ENCODE assay signal across 8 mouse cellular contexts in genomic region chr14:120478641-120479341, GRCm38 (mm10). TPM values are rescaled to one million over a fixed set of nuclear protein-coding genes. Genes with fewer than 3 reads are reported as not detected.
DNase-seq lines count a peak whose midpoint lies in the region; ATAC-seq and TF ChIP-seq lines count a peak whose summit lies in the region.

No protein-coding gene starts in this region.

- WGBS in heart, adult 2 months, result under 1% methylated on average over 61 of the region's 62 CpGs
- WGBS in heart, embryonic 15.5 days, result under 1% methylated on average over 62 of the region's 62 CpGs
- WGBS in limb, embryonic 10.5 days, result under 1% methylated on average over 62 of the region's 62 CpGs

- peak overlapping the region; percentile 83 for H3K4me3 ChIP-seq in heart, adult 2 months
- H3K4me3 ChIP-seq in CH12.LX (replicated peaks in 1 of 3; ENCODE audit: low read depth in 2 of 3, low read length in 2 of 3, poor library complexity in 1 of 3) (peak overlapping the region; percentile 53 to 92 (median 78)), myocyte (peak overlapping the region; percentile 78)
- H3K4me3 ChIP-seq in heart, embryonic 15.5 days, result peak overlapping the region; percentile 86
- peak overlapping the region; percentile 80 for H3K4me3 ChIP-seq in limb, embryonic 10.5 days

- peak; percentile 16 for ATAC-seq in heart, embryonic 15.5 days (replicated peaks; ENCODE audit: insufficient number of reproducible peaks, insufficient read depth, low FRiP score, low read depth)

- H3K27me3 ChIP-seq in heart, adult 2 months (ENCODE audit: control insufficient read depth, insufficient read depth, low read length), result no peaks in the 10 kb centered on the region
- H3K27me3 ChIP-seq in CH12.LX (replicated peaks) (no peaks in the 10 kb centered on the region), myocyte (ENCODE audit: control insufficient read depth, insufficient read depth, insufficient read length) (no peaks in the 10 kb centered on the region)
- no peaks in the 10 kb centered on the region for H3K27me3 ChIP-seq in heart, embryonic 15.5 days
- no peaks in the 10 kb centered on the region for H3K27me3 ChIP-seq in limb, embryonic 10.5 days (ENCODE audit: low read depth, poor library complexity, severe bottlenecking)

- dilution Hi-C loops in CH12.LX (cut with MboI; ENCODE audit: extremely low pct_ligation_motif_present, extremely low pct_unique_long_range_greater_than_20kb, low sequenced_read_pairs), result no loop called here

- no peak for TF ChIP-seq RAD21 in CH12.LX (IDR thresholded peaks at IDR 0.05; ENCODE audit: low read depth, low read length)

- H3K9ac ChIP-seq in heart, adult 2 months (ENCODE audit: low read depth, low read length), result peak overlapping the region; percentile 90
- peak overlapping the region; percentile 45 for H3K9ac ChIP-seq in CH12.LX (ENCODE audit: insufficient read depth, low read depth)
- H3K9ac ChIP-seq in heart, embryonic 15.5 days, result peak overlapping the region; percentile 89

- TF ChIP-seq EP300 in heart, adult 2 months (IDR thresholded peaks at IDR 0.05; ENCODE audit: insufficient read depth, low read depth, low read length), result no peak
- TF ChIP-seq EP300 in CH12.LX (IDR thresholded peaks at IDR 0.05; ENCODE audit: low read length), result no peak

- no peak for DNase-seq in heart, adult 2 months
- no peak for DNase-seq in heart, adult 11 months
- DNase-seq in CH12.LX (ENCODE audit: extremely low read depth), result peak; percentile 6
- peak; percentile 55 for DNase-seq in embryo, embryonic 10 days (ENCODE audit: low spot score)
- peak; percentile 64 for DNase-seq in limb, embryonic 10.5 days (ENCODE audit: low spot score)
- DNase-seq in urinary bladder, postnatal 4 days (ENCODE audit: low spot score in 2 of 2), result peak; percentile 33 to 60

- peak overlapping the region; percentile 81 for H3ac ChIP-seq in myocyte (ENCODE audit: control insufficient read depth, insufficient read length)

- no peak for TF ChIP-seq POLR2A in heart, adult 2 months (IDR thresholded peaks at IDR 0.05; ENCODE audit: insufficient read depth, low read depth, low read length)
- TF ChIP-seq POLR2A in CH12.LX (IDR thresholded peaks at IDR 0.05; ENCODE audit: low read depth, low read length), result no peak
- TF ChIP-seq POLR2A in myocyte (IDR thresholded peaks at IDR 0.05; ENCODE audit: insufficient read length, low read depth), result no peak

- H3K36me3 ChIP-seq in heart, adult 2 months (ENCODE audit: control insufficient read depth, insufficient read depth, low read length), result no peaks in the 10 kb centered on the region
- H3K36me3 ChIP-seq in CH12.LX (replicated peaks in 1 of 2; ENCODE audit: control insufficient read depth in 1 of 2, insufficient read depth in 1 of 2, low read length in 1 of 2) (no peaks in the 10 kb centered on the region), myocyte (ENCODE audit: control insufficient read depth, insufficient read depth) (peaks cover 5% of the 10 kb centered on the region)
- peaks cover 8% of the 10 kb centered on the region for H3K36me3 ChIP-seq in heart, embryonic 15.5 days
- H3K36me3 ChIP-seq in limb, embryonic 10.5 days, result peaks cover 9% of the 10 kb centered on the region; the same call in 1 of the 2 replicates

- H3K4me2 ChIP-seq in CH12.LX (ENCODE audit: insufficient read depth, low read depth, poor library complexity, severe bottlenecking), result peak overlapping the region; percentile 76
- H3K4me2 ChIP-seq in heart, embryonic 15.5 days, result peak overlapping the region; percentile 89
- H3K4me2 ChIP-seq in myocyte (ENCODE audit: low read depth), result peak overlapping the region; percentile 90

- intact Hi-C loops in heart, adult 2 months (cut with DNase I), result loop anchor here (5.0 to 10.0 kb wide), 3 partner anchors 54 to 206 kb away; no protein-coding TSS in a partner anchor

- in situ Hi-C loops in CH12.LX (cut with MboI; ENCODE audit: low pct_ligation_motif_present, low pct_unique_long_range_greater_than_20kb, low sequenced_read_pairs), result no loop called here

- H3K4me1 ChIP-seq in heart, adult 2 months (ENCODE audit: control insufficient read depth, insufficient read depth, low read length), result peaks cover 3% of the 10 kb centered on the region
- peaks cover 0 to 13% of the 10 kb centered on the region in 2 experiments; a peak in 3 of 4 replicates for H3K4me1 ChIP-seq in CH12.LX (ENCODE audit: control insufficient read depth in 1 of 2, insufficient read depth in 2 of 2)
- H3K4me1 ChIP-seq in heart, embryonic 15.5 days (replicated peaks), result peaks cover 5% of the 10 kb centered on the region; the same call in 1 of the 2 replicates
- H3K4me1 ChIP-seq in limb, embryonic 10.5 days, result peaks cover 14% of the 10 kb centered on the region; the same call in 1 of the 2 replicates

- TF ChIP-seq CTCF in heart, adult 2 months (IDR thresholded peaks at IDR 0.05), result no peak
- no peak for TF ChIP-seq CTCF in CH12.LX (conservative IDR thresholded peaks at IDR 0.05 in 1 of 2, IDR thresholded peaks at IDR 0.05 in 1 of 2; ENCODE audit: low read depth in 2 of 2, low read length in 2 of 2)

- H3K79me2 ChIP-seq in heart, adult 2 months (replicated peaks; ENCODE audit: control insufficient read depth, insufficient read depth, low read length), result 0 out of 2 replicates have a peak, but pooled peaks cover 2% of the 10 kb centered on the region
- H3K79me2 ChIP-seq in CH12.LX (replicated peaks; ENCODE audit: control insufficient read depth, extremely low read depth, insufficient read depth, poor library complexity, severe bottlenecking), result no peaks in the 10 kb centered on the region
- H3K79me2 ChIP-seq in myocyte (ENCODE audit: control insufficient read depth, insufficient read depth), result peaks cover 37% of the 10 kb centered on the region

- peak overlapping the region; percentile 81 for H3K27ac ChIP-seq in heart, adult 2 months
- no peak overlapping the region for H3K27ac ChIP-seq in CH12.LX (ENCODE audit: insufficient read depth, low read depth)
- H3K27ac ChIP-seq in heart, embryonic 15.5 days, result peak overlapping the region; percentile 99
- H3K27ac ChIP-seq in limb, embryonic 10.5 days, result peak overlapping the region; percentile 95

- no peaks in the 10 kb centered on the region for H3K9me3 ChIP-seq in CH12.LX (replicated peaks; ENCODE audit: low read length)
- H3K9me3 ChIP-seq in heart, embryonic 15.5 days (replicated peaks), result no peaks in the 10 kb centered on the region
- no peaks in the 10 kb centered on the region for H3K9me3 ChIP-seq in limb, embryonic 10.5 days (replicated peaks)

TF ChIP-seq in CH12.LX, 34 proteins besides CTCF, POLR2A, EP300 and RAD21:
- TF ChIP-seq ZMIZ1 (IDR thresholded peaks at IDR 0.05; ENCODE audit: low read depth, low read length) (no peak), NRF1 (IDR thresholded peaks at IDR 0.05; ENCODE audit: low read depth, low read length) (0 out of 2 replicates have a peak, but pooled peaks have one; percentile 28)

TF ChIP-seq in myocyte, 11 proteins besides CTCF, POLR2A, EP300 and RAD21:
- no peak for TF ChIP-seq SRF (IDR thresholded peaks at IDR 0.05; ENCODE audit: control insufficient read depth, insufficient read length, low read depth)
- TF ChIP-seq MAX (IDR thresholded peaks at IDR 0.05; ENCODE audit: low read depth), result no peak
- TF ChIP-seq USF1 (IDR thresholded peaks at IDR 0.05; ENCODE audit: low read depth), result no peak
- no peak for TF ChIP-seq TCF12 (IDR thresholded peaks at IDR 0.05; ENCODE audit: insufficient read depth, poor library complexity, severe bottlenecking)
- TF ChIP-seq REST (IDR thresholded peaks at IDR 0.05; ENCODE audit: insufficient read depth, insufficient read length), result no peak
- TF ChIP-seq MYOD1 (IDR thresholded peaks at IDR 0.05; ENCODE audit: control insufficient read depth in 1 of 3, insufficient read length in 2 of 3, low read depth in 2 of 3), result no peak
- no peak for TF ChIP-seq E2F4 (IDR thresholded peaks at IDR 0.05; ENCODE audit: insufficient read depth)
- no peak for TF ChIP-seq POLR2AphosphoS2 (IDR thresholded peaks at IDR 0.05; ENCODE audit: insufficient read length, low read depth)
- TF ChIP-seq CEBPB (IDR thresholded peaks at IDR 0.05; ENCODE audit: insufficient read depth, poor library complexity, severe bottlenecking), result no peak
- no peak for TF ChIP-seq TCF3 (IDR thresholded peaks at IDR 0.05; ENCODE audit: insufficient read length, low read depth)
- TF ChIP-seq MYOG (IDR thresholded peaks at IDR 0.05; ENCODE audit: control insufficient read depth in 1 of 3, insufficient read depth in 1 of 3, insufficient read length in 2 of 3, low read depth in 2 of 3), result no peak

RNA-seq across cellular contexts. Expression of gene Rap2a, which starts 0.5 kb away (rescaled TPM):
- total RNA-seq in heart, adult 2 months (2021), result 1 to 10 TPM; 8.9 to 9.3 TPM
- 8.5 and 11.1 TPM in 2 replicates for polyA plus RNA-seq in heart, adult 2 months (2012; rRNA removed)
- total RNA-seq in CH12.LX (2012; rRNA removed), result 0.84 and 1.4 TPM in 2 replicates
- 1.3 and 1.5 TPM in 2 replicates for total RNA-seq in CH12.LX (2014; rRNA removed)
- polyA plus RNA-seq in CH12.LX (2012; ENCODE audit: insufficient read length, low read depth), result 1.3 and 1.5 TPM in 2 replicates
- polyA plus RNA-seq in heart, embryonic 15.5 days (2015; fragmentation: Nextera tagmentation; extraction: Ambion mirVana), result 11.1 and 13.8 TPM in 2 replicates
- 7.9 and 8.9 TPM in 2 replicates for polyA plus RNA-seq in limb, embryonic 10.5 days (2016; fragmentation: Nextera tagmentation; extraction: Ambion mirVana)
- 5.0 TPM for polyA plus RNA-seq in myocyte (2012; fragmentation: generic; extraction: Trizol)

Comparison
In these comparisons a context has a peak if more than half of its experiments do, and no peak if none do; other contexts are left out.
1. DNase-seq: peak in CH12.LX (single experiment), embryo, embryonic 10 days (single experiment), limb, embryonic 10.5 days (single experiment) and urinary bladder, postnatal 4 days (2 of 2); none in heart, adult 2 months (0 of 2) and heart, adult 11 months (single experiment).
2. Peak in every context shown above with its lines, with median percentiles within 50 percentile points of each other: H3K4me3 ChIP-seq, H3K9ac ChIP-seq and H3K4me2 ChIP-seq.